Mouse (Mus musculus): ENCODE results near the gene Rufy3. TPM values are rescaled to one million over a fixed set of nuclear protein-coding genes. Genes with fewer than 3 reads are reported as not detected.

Rufy3 gene
- polyA plus RNA-seq, 1 experiment: 30.1 TPM

GRCm38 (mm10) chr5:88593421-88594172 lies 28.8 kb downstream of the Rufy3 start:
- peaks cover 2% of the 10 kb centered on the region for H3K4me1 ChIP-seq (ENCODE audit: control insufficient read depth, insufficient read depth, low read length)
- no peak overlapping the region for H3K9ac ChIP-seq (ENCODE audit: low read depth, poor library complexity, severe bottlenecking)
- no peak for TF ChIP-seq EP300 (IDR thresholded peaks at IDR 0.05; ENCODE audit: insufficient read depth, low read depth, low read length)
- no peak for TF ChIP-seq POLR2A (IDR thresholded peaks at IDR 0.05; ENCODE audit: insufficient read depth, low read length)
- no peak for TF ChIP-seq CTCF (IDR thresholded peaks at IDR 0.05; ENCODE audit: low read depth, low read length)
- H3K36me3 ChIP-seq (ENCODE audit: control insufficient read depth, insufficient read depth, low read length, poor library complexity, severe bottlenecking): no peaks in the 10 kb centered on the region
- H3K27me3 ChIP-seq (ENCODE audit: control insufficient read depth, insufficient read depth, low read length, poor library complexity, severe bottlenecking): no peaks in the 10 kb centered on the region
- H3K4me3 ChIP-seq (ENCODE audit: low read depth, low read length): no peak overlapping the region
- no peak overlapping the region for H3K27ac ChIP-seq (ENCODE audit: insufficient read depth, low read length)
- H3K9me3 ChIP-seq (replicated peaks; ENCODE audit: control insufficient read depth, insufficient read depth, low read length, poor library complexity, severe bottlenecking): no peaks in the 10 kb centered on the region

GRCm38 (mm10) chr5:88594173-88594569 lies 29.3 kb downstream of the Rufy3 start:
- peaks cover 2% of the 10 kb centered on the region for H3K4me1 ChIP-seq (ENCODE audit: control insufficient read depth, insufficient read depth, low read length)
- H3K27ac ChIP-seq (ENCODE audit: insufficient read depth, low read length): no peak overlapping the region
- H3K9me3 ChIP-seq (replicated peaks; ENCODE audit: control insufficient read depth, insufficient read depth, low read length, poor library complexity, severe bottlenecking): no peaks in the 10 kb centered on the region
- TF ChIP-seq EP300 (IDR thresholded peaks at IDR 0.05; ENCODE audit: insufficient read depth, low read depth, low read length) (no peak), POLR2A (IDR thresholded peaks at IDR 0.05; ENCODE audit: insufficient read depth, low read length) (no peak), CTCF (IDR thresholded peaks at IDR 0.05; ENCODE audit: low read depth, low read length) (no peak)
- no peaks in the 10 kb centered on the region for H3K36me3 ChIP-seq (ENCODE audit: control insufficient read depth, insufficient read depth, low read length, poor library complexity, severe bottlenecking)
- H3K4me3 ChIP-seq (ENCODE audit: low read depth, low read length): no peak overlapping the region
- no peaks in the 10 kb centered on the region for H3K27me3 ChIP-seq (ENCODE audit: control insufficient read depth, insufficient read depth, low read length, poor library complexity, severe bottlenecking)
- H3K9ac ChIP-seq (ENCODE audit: low read depth, poor library complexity, severe bottlenecking): no peak overlapping the region

GRCm38 (mm10) chr5:88595537-88596455 lies 31.0 kb downstream of the Rufy3 start:
- no peak overlapping the region for H3K4me3 ChIP-seq (ENCODE audit: low read depth, low read length)
- no peak overlapping the region for H3K9ac ChIP-seq (ENCODE audit: low read depth, poor library complexity, severe bottlenecking)
- no peaks in the 10 kb centered on the region for H3K27me3 ChIP-seq (ENCODE audit: control insufficient read depth, insufficient read depth, low read length, poor library complexity, severe bottlenecking)
- TF ChIP-seq CTCF (IDR thresholded peaks at IDR 0.05; ENCODE audit: low read depth, low read length) (no peak), EP300 (IDR thresholded peaks at IDR 0.05; ENCODE audit: insufficient read depth, low read depth, low read length) (no peak), POLR2A (IDR thresholded peaks at IDR 0.05; ENCODE audit: insufficient read depth, low read length) (no peak)
- H3K9me3 ChIP-seq (replicated peaks; ENCODE audit: control insufficient read depth, insufficient read depth, low read length, poor library complexity, severe bottlenecking): no peaks in the 10 kb centered on the region
- H3K27ac ChIP-seq (ENCODE audit: insufficient read depth, low read length): no peak overlapping the region
- H3K36me3 ChIP-seq (ENCODE audit: control insufficient read depth, insufficient read depth, low read length, poor library complexity, severe bottlenecking): no peaks in the 10 kb centered on the region
- peaks cover 3% of the 10 kb centered on the region for H3K4me1 ChIP-seq (ENCODE audit: control insufficient read depth, insufficient read depth, low read length)

GRCm38 (mm10) chr5:88598961-88599360 lies 34.1 kb downstream of the Rufy3 start:
- no peaks in the 10 kb centered on the region for H3K36me3 ChIP-seq (ENCODE audit: control insufficient read depth, insufficient read depth, low read length, poor library complexity, severe bottlenecking)
- no peak overlapping the region for H3K27ac ChIP-seq (ENCODE audit: insufficient read depth, low read length)
- H3K9me3 ChIP-seq (replicated peaks; ENCODE audit: control insufficient read depth, insufficient read depth, low read length, poor library complexity, severe bottlenecking): no peaks in the 10 kb centered on the region
- no peaks in the 10 kb centered on the region for H3K27me3 ChIP-seq (ENCODE audit: control insufficient read depth, insufficient read depth, low read length, poor library complexity, severe bottlenecking)
- TF ChIP-seq CTCF (IDR thresholded peaks at IDR 0.05; ENCODE audit: low read depth, low read length) (no peak), POLR2A (IDR thresholded peaks at IDR 0.05; ENCODE audit: insufficient read depth, low read length) (no peak), EP300 (IDR thresholded peaks at IDR 0.05; ENCODE audit: insufficient read depth, low read depth, low read length) (no peak)
- H3K4me1 ChIP-seq (ENCODE audit: control insufficient read depth, insufficient read depth, low read length): peaks cover 1% of the 10 kb centered on the region
- no peak overlapping the region for H3K4me3 ChIP-seq (ENCODE audit: low read depth, low read length)
- no peak overlapping the region for H3K9ac ChIP-seq (ENCODE audit: low read depth, poor library complexity, severe bottlenecking)

- H3K36me3 ChIP-seq (ENCODE audit: control insufficient read depth, insufficient read depth, low read length, poor library complexity, severe bottlenecking): no peaks in the 10 kb centered on the region
- H3K27ac ChIP-seq (ENCODE audit: insufficient read depth, low read length): no peak overlapping the region
- peaks cover 5% of the 10 kb centered on the region for H3K4me1 ChIP-seq (ENCODE audit: control insufficient read depth, insufficient read depth, low read length)
- H3K27me3 ChIP-seq (ENCODE audit: control insufficient read depth, insufficient read depth, low read length, poor library complexity, severe bottlenecking): no peaks in the 10 kb centered on the region
- H3K9ac ChIP-seq (ENCODE audit: low read depth, poor library complexity, severe bottlenecking): no peak overlapping the region
- no peak for TF ChIP-seq CTCF (IDR thresholded peaks at IDR 0.05; ENCODE audit: low read depth, low read length)
- TF ChIP-seq EP300 (IDR thresholded peaks at IDR 0.05; ENCODE audit: insufficient read depth, low read depth, low read length): no peak
- TF ChIP-seq POLR2A (IDR thresholded peaks at IDR 0.05; ENCODE audit: insufficient read depth, low read length): no peak
- H3K4me3 ChIP-seq (ENCODE audit: low read depth, low read length): no peak overlapping the region
- no peaks in the 10 kb centered on the region for H3K9me3 ChIP-seq (replicated peaks; ENCODE audit: control insufficient read depth, insufficient read depth, low read length, poor library complexity, severe bottlenecking)
Measured at GRCm38 (mm10) chr5:88602030-88602429, 37.2 kb downstream of the Rufy3 start.
